Mouse (Mus musculus): ENCODE measurements around the gene Bcl7b. TPM values are rescaled to one million over a fixed set of nuclear protein-coding genes. Genes with fewer than 3 reads are reported as not detected.

Bcl7b gene
- polyA plus RNA-seq, 1 experiment from 2014 or later: 44.6 TPM

Small RNA genes within 50 kb of the gene (microRNA-seq; reads per million reads assigned to microRNA genes)
- not detected for gene Gm25315

Other genes starting within 250 kb of the Bcl7b start
- 14.8 and 17.0 TPM in 2 replicates for gene Mettl27, start 235.9 kb upstream of the Bcl7b start, polyA plus RNA-seq (2016; fragmentation: Nextera tagmentation; extraction: Ambion mirVana)
- 16.7 and 17.5 TPM in 2 replicates for gene Cldn4, start 221.3 kb upstream of the Bcl7b start, polyA plus RNA-seq (2016; fragmentation: Nextera tagmentation; extraction: Ambion mirVana)
- gene Cldn3, start 182.1 kb upstream of the Bcl7b start, polyA plus RNA-seq (2016; fragmentation: Nextera tagmentation; extraction: Ambion mirVana): 18.2 and 18.8 TPM in 2 replicates
- 39.6 and 41.7 TPM in 2 replicates for gene Abhd11, start 159.1 kb upstream of the Bcl7b start, polyA plus RNA-seq (2016; fragmentation: Nextera tagmentation; extraction: Ambion mirVana)
- gene Stx1a, start 144.8 kb upstream of the Bcl7b start, polyA plus RNA-seq (2016; fragmentation: Nextera tagmentation; extraction: Ambion mirVana): 13.5 and 13.8 TPM in 2 replicates
- gene Dnajc30, start 104.1 kb upstream of the Bcl7b start, polyA plus RNA-seq (2016; fragmentation: Nextera tagmentation; extraction: Ambion mirVana): 27.0 and 27.4 TPM in 2 replicates
- gene Bud23, start 103.3 kb upstream of the Bcl7b start, polyA plus RNA-seq (2016; fragmentation: Nextera tagmentation; extraction: Ambion mirVana): 190 and 194 TPM in 2 replicates
- 9.2 and 9.5 TPM in 2 replicates for gene Vps37d, start 90.0 kb upstream of the Bcl7b start, polyA plus RNA-seq (2016; fragmentation: Nextera tagmentation; extraction: Ambion mirVana)
- 3.5 and 3.8 TPM in 2 replicates for gene Mlxipl, start 78.4 kb upstream of the Bcl7b start, polyA plus RNA-seq (2016; fragmentation: Nextera tagmentation; extraction: Ambion mirVana)
- gene Tbl2, start 18.6 kb upstream of the Bcl7b start, polyA plus RNA-seq (2016; fragmentation: Nextera tagmentation; extraction: Ambion mirVana): 21.3 and 22.2 TPM in 2 replicates
- gene Baz1b, start 19.0 kb downstream of the Bcl7b start, polyA plus RNA-seq (2016; fragmentation: Nextera tagmentation; extraction: Ambion mirVana): 60.1 and 61.5 TPM in 2 replicates
- gene Fzd9, start 82.9 kb downstream of the Bcl7b start, polyA plus RNA-seq (2016; fragmentation: Nextera tagmentation; extraction: Ambion mirVana): 3.3 and 5.1 TPM in 2 replicates
- gene Fkbp6, start 181.8 kb downstream of the Bcl7b start, polyA plus RNA-seq (2016; fragmentation: Nextera tagmentation; extraction: Ambion mirVana): not detected in 2 replicates
- not detected in 2 replicates for gene Trim50, start 185.0 kb downstream of the Bcl7b start, polyA plus RNA-seq (2016; fragmentation: Nextera tagmentation; extraction: Ambion mirVana)
- gene Nsun5, start 201.7 kb downstream of the Bcl7b start, polyA plus RNA-seq (2016; fragmentation: Nextera tagmentation; extraction: Ambion mirVana): 47.9 and 48.0 TPM in 2 replicates
- gene Pom121, start 226.3 kb downstream of the Bcl7b start, polyA plus RNA-seq (2016; fragmentation: Nextera tagmentation; extraction: Ambion mirVana): 20.1 and 20.3 TPM in 2 replicates